Mouse (Mus musculus) liver, embryonic 14.5 days (tissue): Measurements from ENCODE around the gene Tmem266. TPM values are rescaled to one million over a fixed set of nuclear protein-coding genes. Genes with fewer than 3 reads are reported as not detected.

ENCODE experiments used
- ATAC-seq: fragments of 200-750 bp; cut with Nextera tagmentation; 2 replicates; pipeline ENCODE4 v1.8.0; 2017; ENCODE audit warnings: moderate number of reproducible peaks, mild to moderate bottlenecking, moderate library complexity; ENCODE audit not compliant: insufficient read depth
- DNase-seq, 3 experiments: peaks; one replicate each; pipeline ENCODE4 v3.0.0-alpha.2; 2012 to 2013; ENCODE audit warnings: low read depth in 3 of 3, low spot score in 3 of 3
- H3K27ac ChIP-seq: fragments of 300-500 bp; sonication (generic); 2 replicates; pipeline ENCODE4 v1.5.1; 2014; ENCODE audit warnings: moderate library complexity, mild to moderate bottlenecking, control low read depth, inconsistent platforms
- H3K27me3 ChIP-seq: fragments of 300-500 bp; sonication (generic); 2 replicates; pipeline ENCODE4 v1.6.1; 2014; ENCODE audit warnings: mild to moderate bottlenecking, low read length, moderate library complexity; ENCODE audit not compliant: control insufficient read depth, insufficient read depth
- H3K36me3 ChIP-seq: fragments of 300-500 bp; sonication (generic); replicated peaks from 2 replicates; pipeline ENCODE4 v1.6.1; 2014; ENCODE audit warnings: low read depth; ENCODE audit not compliant: control insufficient read depth, insufficient read depth
- H3K4me1 ChIP-seq, 2 experiments: fragments of 200-500 bp in 1 of 2; fragments of 300-500 bp in 1 of 2; sonication (generic) in 1 of 2; replicated peaks; 2 replicates each; pipeline ENCODE4 v1.6.1; 2012 to 2014; ENCODE audit warnings: antibody characterized with exemption in 1 of 2, inconsistent platforms in 1 of 2, low read length in 1 of 2; ENCODE audit not compliant: control insufficient read depth in 2 of 2, insufficient read depth in 2 of 2
- H3K4me2 ChIP-seq: fragments of 300-500 bp; sonication (generic); 2 replicates; pipeline ENCODE4 v1.6.1; 2014; ENCODE audit warnings: low read depth, mild to moderate bottlenecking, control low read depth, moderate library complexity
- H3K4me3 ChIP-seq, 2 experiments: fragments of 200-500 bp in 1 of 2; fragments of 300-500 bp in 1 of 2; sonication (generic) in 1 of 2; 2 replicates each; pipeline ENCODE4 v1.5.1; 2012 to 2014; ENCODE audit warnings: low read depth in 2 of 2, low read length in 2 of 2, mild to moderate bottlenecking in 2 of 2, control low read depth in 1 of 2, inconsistent platforms in 1 of 2, moderate library complexity in 1 of 2; ENCODE audit not compliant: insufficient read depth in 1 of 2
- H3K9ac ChIP-seq: fragments of 300-500 bp; sonication (generic); replicated peaks from 2 replicates; pipeline ENCODE4 v1.6.1; 2014; ENCODE audit warnings: mild to moderate bottlenecking, control low read depth, moderate library complexity
- H3K9me3 ChIP-seq: fragments of 300-500 bp; sonication (generic); 2 replicates; pipeline ENCODE4 v1.6.1; 2016; ENCODE audit warnings: low read length, mixed read lengths; ENCODE audit not compliant: control insufficient read depth
- CTCF ChIP-seq: IDR thresholded peaks from 2 replicates; pipeline ENCODE4 v1.5.1; 2016; ENCODE audit warnings: antibody characterized with exemption, low read depth, control low read depth
- EP300 ChIP-seq: IDR thresholded peaks from 2 replicates; pipeline ENCODE4 v1.6.1; 2016; ENCODE audit warnings: antibody characterized with exemption, low read depth
- WGBS: fragments of 180-500 bp; shearing (Covaris S2); extraction: QIAGEN DNeasy Blood & Tissue Kit; methylation state at CpG from one replicate; pipeline ENCODE4 v1.1.7; 2014; ENCODE audit not compliant: insufficient replicate concordance; 5-methylcytosine and 5-hydroxymethylcytosine counted together
- polyA plus RNA-seq, 2 experiments: library from polyadenylated mRNA; depleted of rRNA in 1 of 2; stranded (reverse) in 1 of 2; unstranded in 1 of 2; fragments of >200 nt; fragmentation: Nextera tagmentation in 1 of 2; extraction: Ambion mirVana in 1 of 2; gene quantifications; 2 replicates each; pipeline versions ENCODE4 v1.2.1 to v1.2.3; 2012 to 2014

The Tmem266 gene
- polyA plus RNA-seq, 2 experiments, result not detected

DNA sequence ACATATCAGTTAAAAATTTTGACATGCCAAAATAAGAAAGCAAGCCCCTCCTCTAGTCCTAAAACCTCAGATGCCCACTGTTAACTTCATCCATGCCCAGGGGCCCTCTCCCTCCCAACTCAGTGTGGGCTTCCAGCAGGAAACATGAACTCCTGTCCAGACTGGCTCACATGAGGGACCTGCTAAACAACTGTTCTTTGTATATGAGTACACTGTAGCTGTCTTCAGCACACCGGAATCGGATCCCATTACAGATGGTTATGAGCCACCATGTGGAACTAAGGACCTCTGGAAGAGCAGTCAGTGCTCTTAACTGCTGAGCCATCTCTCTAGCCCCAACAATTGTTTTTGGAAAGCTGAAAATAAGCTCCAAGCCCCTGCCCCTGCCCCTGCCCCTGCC is 80.1 kb downstream of the Tmem266 start:
- H3K4me2 ChIP-seq, result no peak overlapping the region
- H3K36me3 ChIP-seq, result no peaks in the 10 kb centered on the region
- 76% methylated on average over 2 of the region's 2 CpGs for WGBS
- H3K9me3 ChIP-seq, result no peaks in the 10 kb centered on the region
- no peak overlapping the region for H3K4me3 ChIP-seq
- no peak for TF ChIP-seq EP300
- no peak for TF ChIP-seq CTCF
- H3K27me3 ChIP-seq, result no peaks in the 10 kb centered on the region
- ATAC-seq (no peak), DNase-seq (no peak)
- no peaks in the 10 kb centered on the region for H3K4me1 ChIP-seq
- H3K9ac ChIP-seq, result no peak overlapping the region
- no peak overlapping the region for H3K27ac ChIP-seq

DNA sequence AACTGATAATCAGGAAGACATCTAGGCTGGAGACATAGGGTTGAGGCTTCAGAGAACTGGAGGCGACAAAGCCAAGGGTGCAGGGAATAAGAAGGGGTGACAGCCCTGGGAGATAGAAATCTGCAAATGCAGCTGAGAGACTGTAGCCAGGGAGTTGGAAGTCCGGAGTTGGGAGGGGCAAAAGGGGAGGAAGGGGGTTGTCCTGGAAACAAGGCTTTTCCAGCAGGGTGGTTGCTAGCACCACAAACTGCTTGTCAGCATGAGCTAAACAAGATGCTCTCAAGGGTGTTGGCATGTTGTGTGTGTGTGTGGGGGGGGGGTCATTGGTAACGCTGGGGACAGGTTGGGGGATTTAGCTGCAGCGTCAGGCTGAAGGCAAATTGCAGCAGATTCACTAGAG is 82.1 kb downstream of the Tmem266 start:
- H3K36me3 ChIP-seq, result no peaks in the 10 kb centered on the region
- no peak overlapping the region for H3K4me2 ChIP-seq
- WGBS, result 22% methylated on average over 4 of the region's 4 CpGs
- TF ChIP-seq EP300 (no peak), CTCF (no peak)
- H3K4me3 ChIP-seq, result no peak overlapping the region
- DNase-seq, result no peak
- H3K9ac ChIP-seq, result no peak overlapping the region
- ATAC-seq, result no peak
- no peaks in the 10 kb centered on the region for H3K4me1 ChIP-seq
- H3K27me3 ChIP-seq, result no peaks in the 10 kb centered on the region
- H3K27ac ChIP-seq, result no peak overlapping the region
- no peaks in the 10 kb centered on the region for H3K9me3 ChIP-seq

DNA sequence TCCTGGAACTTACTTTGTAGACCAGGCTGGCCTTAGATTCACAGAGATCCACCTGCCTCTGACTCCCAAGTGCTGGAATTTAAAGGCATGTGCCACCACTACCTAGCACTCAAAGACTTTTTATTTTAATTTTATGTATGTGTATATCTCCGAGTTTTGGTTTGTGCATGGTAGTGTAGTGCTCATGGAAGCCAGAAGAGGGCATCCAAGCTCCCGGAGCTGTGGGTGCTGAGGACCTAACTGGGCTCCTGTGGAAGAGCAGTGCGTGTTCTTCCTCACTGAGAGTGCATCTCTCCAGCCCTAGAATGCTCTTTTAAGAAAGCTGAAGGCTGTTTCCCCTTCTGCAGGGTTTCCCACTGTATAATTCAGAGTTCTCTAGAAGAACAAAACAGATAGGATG is 83.1 kb downstream of the Tmem266 start:
- Histone ChIP-seq H3K27me3 (no peaks in the 10 kb centered on the region), H3K4me1 (no peaks in the 10 kb centered on the region), H3K36me3 (no peaks in the 10 kb centered on the region), H3K27ac (no peak overlapping the region), H3K9me3 (no peaks in the 10 kb centered on the region), H3K4me3 (no peak overlapping the region), H3K9ac (no peak overlapping the region), H3K4me2 (no peak overlapping the region)
- TF ChIP-seq EP300 (no peak), CTCF (peak; percentile 30; the same call in 1 of the 2 replicates)
- DNase-seq (no peak), ATAC-seq (no peak)
- 24% methylated on average over 3 of the region's 3 CpGs for WGBS

DNA sequence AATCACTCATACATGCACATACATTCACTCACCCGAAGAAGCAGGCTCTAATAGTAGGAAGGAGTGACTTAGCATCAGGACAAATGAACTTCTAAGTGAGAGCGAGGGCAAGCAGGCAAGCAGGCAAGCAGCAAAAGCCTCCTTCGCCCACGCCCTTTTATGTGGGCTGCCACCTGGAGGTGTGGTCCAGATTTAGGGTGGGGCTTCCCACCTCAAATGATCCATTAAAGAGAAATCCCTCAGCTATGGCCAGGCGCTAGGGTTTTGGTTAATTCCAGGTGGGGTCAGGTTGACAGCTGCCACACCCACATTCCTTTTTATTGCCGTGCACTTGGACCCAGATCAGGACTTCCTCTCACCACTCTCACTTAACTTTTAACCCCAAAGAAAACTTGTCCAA is 83.7 kb downstream of the Tmem266 start:
- no peak for ATAC-seq

DNA sequence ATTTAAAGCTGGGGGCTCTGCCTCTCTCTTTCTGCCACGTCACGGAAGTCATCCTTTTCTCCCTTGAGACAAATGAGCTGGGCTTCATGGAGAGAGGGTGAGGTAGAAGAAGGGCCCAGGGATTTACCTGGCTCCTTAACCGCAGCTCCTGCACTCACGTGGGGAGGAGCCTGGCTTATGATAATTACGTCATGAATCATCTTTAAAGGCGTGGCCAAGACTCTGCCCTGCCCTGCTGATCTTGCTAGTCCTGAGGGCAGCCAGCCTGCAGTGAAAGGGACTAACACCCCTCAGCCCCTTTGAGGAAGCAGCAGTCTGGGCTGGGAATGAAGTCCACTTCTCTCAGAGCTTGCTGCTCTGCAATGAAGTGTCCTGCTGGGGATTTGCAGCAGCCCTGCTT is 84.4 kb downstream of the Tmem266 start:
- H3K4me3 ChIP-seq, result no peak overlapping the region
- no peak overlapping the region for H3K27ac ChIP-seq
- H3K9ac ChIP-seq, result no peak overlapping the region
- H3K9me3 ChIP-seq, result no peaks in the 10 kb centered on the region
- no peak for ATAC-seq
- no peak for TF ChIP-seq CTCF
- TF ChIP-seq EP300, result no peak
- 35% methylated on average over 6 of the region's 6 CpGs for whole genome bisulfite sequencing
- H3K27me3 ChIP-seq, result no peaks in the 10 kb centered on the region
- no peaks in the 10 kb centered on the region for H3K36me3 ChIP-seq
- no peak overlapping the region for H3K4me2 ChIP-seq
- DNase-seq, result no peak
- H3K4me1 ChIP-seq, result no peaks in the 10 kb centered on the region

More for the DNA sequence above, 83.7 kb downstream of the Tmem266 start:
- DNase-seq, result no peak
- no peaks in the 10 kb centered on the region for H3K4me1 ChIP-seq
- no peak for TF ChIP-seq CTCF
- no peak for TF ChIP-seq EP300
- H3K36me3 ChIP-seq, result no peaks in the 10 kb centered on the region
- H3K4me2 ChIP-seq, result no peak overlapping the region
- 43% methylated on average over 6 of the region's 6 CpGs for WGBS
- no peak overlapping the region for H3K9ac ChIP-seq
- no peak overlapping the region for H3K4me3 ChIP-seq
- no peaks in the 10 kb centered on the region for H3K27me3 ChIP-seq
- H3K9me3 ChIP-seq, result no peaks in the 10 kb centered on the region
- no peak overlapping the region for H3K27ac ChIP-seq
